Mouse (Mus musculus) urinary bladder, postnatal 25 days (tissue): ENCODE data around the gene Ano1.

Experiments used
- DNase-seq: peaks from one replicate; pipeline ENCODE4 v3.0.0; 2022; ENCODE audit warnings: low spot score

Gene Ano1

DNA sequence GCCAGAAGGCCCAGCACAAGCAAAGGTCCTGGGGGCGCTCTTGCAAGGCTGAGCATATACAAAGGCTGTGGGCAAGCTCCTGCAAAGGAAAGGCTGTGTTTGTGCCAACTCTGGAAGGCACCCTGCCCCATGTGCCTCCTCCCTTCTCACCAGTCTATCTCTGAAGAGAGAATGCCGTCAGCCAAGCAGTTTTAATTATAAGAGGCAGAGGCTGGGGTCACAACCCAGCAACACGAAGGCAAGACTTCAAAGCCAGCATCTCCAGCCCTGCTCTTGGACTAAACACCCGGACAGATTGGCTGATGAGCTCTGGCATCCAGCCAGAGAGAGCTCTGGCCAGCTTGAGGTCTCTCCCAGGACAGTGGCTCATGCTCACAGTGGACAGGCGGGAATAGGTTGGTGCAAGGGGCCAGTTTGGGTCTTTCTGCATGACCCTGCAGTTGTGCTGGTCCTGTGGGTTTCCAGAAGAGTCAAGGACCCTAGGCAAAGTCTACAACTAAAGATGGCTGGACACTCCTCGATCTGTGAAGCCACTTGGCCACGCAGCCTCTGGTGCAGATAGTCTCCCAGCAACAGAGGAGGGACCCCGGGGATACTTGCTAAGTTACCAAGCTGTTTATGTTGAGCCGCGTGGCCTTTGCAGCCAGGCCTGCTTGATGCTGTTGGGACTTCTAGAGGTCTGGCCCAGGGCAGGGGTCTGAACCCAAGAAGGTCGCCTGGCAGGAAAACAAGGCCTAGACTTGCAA is 12.9 kb upstream of the Ano1 start:
- no peak for DNase-seq

- DNase-seq = no peak
These were observed 12.2 kb upstream of the Ano1 start for GRCm38 (mm10) chr7:144764013-144764412.

DNA sequence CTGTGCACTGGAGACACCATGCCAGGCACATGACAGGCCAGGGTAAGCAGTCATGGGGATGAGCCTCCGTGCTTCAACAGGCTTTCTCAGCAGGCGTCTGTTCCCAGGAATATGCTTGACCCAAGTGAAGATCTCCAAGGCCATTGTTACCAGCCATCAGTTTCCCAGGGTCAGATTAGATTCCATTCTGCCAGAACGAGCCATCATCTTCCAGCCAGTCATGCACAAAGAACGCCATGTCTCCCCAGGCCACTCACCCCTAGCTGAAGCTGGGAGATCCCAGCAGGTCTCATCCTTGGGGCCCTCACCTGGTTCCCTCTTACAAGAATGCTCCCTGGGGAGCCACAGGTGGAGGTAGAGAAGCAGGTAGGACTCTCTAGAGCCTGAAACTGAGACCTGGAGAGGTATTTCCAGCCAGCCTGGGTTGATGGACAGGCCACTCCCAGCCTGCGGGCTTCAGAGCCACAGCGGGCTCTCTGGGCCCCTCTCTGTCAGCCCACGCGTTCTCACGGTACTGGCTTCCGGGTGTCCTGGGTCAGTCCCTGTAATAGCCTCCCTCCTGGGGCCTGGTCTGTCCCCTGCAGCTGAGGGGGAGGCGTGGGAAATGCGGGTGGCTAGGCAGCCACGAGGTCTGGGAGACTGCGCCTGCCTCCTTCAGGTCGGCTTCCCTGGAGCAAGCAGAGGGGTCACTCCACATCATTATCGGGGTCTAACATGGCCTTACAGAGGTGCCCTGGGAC is 10.9 kb upstream of the Ano1 start:
- DNase-seq = no peak

- no peak for DNase-seq
These were observed 8.5 kb upstream of the Ano1 start for GRCm38 (mm10) chr7:144760228-144760627.

GRCm38 (mm10) chr7:144759455-144759854 is 7.7 kb upstream of the Ano1 start:
- no peak for DNase-seq

DNA sequence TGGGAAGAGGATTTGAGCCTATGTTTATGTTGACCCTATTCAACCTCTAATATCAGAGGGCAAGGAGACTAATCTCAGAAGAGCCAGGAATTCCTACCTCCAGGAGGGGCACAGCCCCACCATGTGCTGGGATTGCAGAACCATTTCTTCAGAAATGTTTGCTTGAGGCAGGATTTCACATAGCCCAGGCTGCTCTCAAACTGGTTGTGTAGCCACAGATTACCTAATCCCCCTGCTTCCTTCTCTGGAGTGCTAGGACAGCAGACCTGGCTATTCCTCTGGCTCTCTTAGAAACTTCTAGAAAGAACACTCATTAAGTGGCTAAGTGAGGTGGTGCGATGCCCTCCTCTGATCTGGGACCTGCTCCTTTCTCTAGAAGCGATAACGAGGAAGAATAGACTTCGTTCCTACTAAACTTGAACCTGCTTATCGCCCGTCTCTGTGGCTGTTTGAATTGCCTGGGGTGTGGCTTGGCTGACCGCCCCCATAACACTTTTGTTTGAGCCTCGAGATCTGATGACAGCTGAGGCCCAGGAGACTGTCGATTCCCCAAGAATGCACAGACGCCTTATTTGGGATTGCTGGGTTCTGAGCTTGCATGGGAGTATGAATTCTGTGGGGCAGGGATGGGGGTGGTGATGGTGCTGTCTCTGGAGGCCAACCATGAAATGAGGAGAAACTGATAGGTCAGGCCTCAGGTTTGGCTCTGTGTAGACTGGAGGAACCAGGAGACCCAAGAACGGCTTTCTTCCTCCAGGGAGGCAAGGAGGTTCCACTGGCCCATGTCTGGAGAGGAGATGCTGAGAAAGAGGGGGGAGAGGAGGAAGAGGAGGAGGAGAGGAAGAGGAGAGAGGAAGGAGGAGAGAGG is 4.0 kb upstream of the Ano1 start:
- DNase-seq = no peak

DNA sequence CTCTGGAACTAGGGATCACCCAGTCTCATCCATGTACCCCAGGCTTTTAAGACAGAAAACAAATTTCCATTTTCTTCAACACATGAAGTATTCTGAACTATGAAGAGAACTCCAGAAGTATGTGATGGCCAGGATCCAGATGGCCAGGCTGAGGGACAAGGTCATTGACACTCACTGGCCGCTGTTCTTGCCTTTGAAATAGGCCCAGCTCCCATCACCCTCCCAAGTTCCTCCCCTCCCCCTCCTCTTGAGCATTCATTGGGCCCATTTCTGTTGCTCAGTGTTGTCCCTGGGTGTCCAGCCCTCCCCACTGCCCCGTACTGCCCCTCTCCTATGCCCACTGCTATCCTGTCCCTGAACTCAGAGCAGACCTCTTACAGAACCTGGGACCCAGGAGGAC is 2.9 kb upstream of the Ano1 start:
- no peak for DNase-seq

- no peak for DNase-seq
These were observed 1.9 kb upstream of the Ano1 start for GRCm38 (mm10) chr7:144753657-144754031.

DNA sequence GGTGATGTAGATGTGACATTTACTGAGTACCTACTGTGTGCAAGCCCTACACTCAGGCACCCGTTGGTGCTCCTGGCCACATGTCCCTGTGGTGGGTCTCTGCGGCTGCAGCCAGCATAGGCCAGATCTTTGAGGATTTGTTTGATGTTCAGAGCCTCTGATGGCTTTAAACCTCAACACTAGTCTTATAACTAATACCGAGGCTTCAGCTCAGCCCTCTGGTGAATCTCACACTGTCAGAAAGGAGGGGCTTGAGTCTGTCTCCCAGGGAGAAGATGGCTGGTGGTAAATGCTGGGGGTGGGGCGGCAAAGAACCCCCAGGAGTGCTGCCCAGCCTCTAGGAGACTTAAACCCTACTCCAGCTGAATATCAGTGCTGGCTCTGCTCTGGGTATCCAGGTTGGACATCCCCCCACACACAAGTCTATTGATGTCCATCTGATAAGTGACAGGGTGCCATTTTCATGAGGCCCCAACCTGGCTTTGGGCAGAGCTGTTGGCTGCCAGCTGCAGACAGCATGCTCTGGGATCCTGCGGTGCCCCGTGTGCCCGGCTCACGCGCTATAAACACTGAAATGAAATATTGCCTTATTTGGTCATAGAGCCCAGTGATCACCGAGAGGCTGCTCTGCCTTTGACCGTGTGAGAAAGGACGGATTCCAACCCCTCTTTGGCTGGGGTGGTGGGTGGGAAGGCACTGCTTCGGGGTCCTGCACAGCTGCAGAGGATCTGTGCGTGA is 1.3 kb upstream of the Ano1 start:
- no peak for DNase-seq

DNA sequence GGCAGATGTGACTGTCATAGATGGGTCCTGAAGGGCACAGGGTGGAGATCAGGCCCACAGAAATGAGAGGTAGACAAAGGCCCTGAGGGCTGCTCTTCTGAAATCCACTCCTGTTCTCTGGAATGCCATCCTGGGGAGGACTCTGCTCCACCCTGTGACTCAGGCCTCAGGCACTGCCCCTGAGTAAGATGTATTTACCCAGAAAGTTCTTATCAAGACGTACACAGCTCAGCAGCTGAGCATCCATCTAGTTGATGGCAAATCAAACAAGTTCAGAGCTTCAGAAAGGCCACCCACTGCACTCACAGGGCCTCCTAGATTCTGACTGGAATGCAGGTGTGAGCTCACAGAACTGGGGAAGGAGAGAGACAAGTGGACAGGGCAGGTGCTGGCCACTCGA is 4.0 kb downstream of the Ano1 start:
- DNase-seq = peak; percentile 27

GRCm38 (mm10) chr7:144746466-144746865 is 5.3 kb downstream of the Ano1 start:
- no peak for DNase-seq

GRCm38 (mm10) chr7:144743874-144744273 is 7.9 kb downstream of the Ano1 start:
- DNase-seq = no peak

- no peak for DNase-seq
These were observed 11.1 kb downstream of the Ano1 start for GRCm38 (mm10) chr7:144740643-144741042.

- DNase-seq = no peak
These were observed 12.0 kb downstream of the Ano1 start for GRCm38 (mm10) chr7:144739810-144740209.

DNA sequence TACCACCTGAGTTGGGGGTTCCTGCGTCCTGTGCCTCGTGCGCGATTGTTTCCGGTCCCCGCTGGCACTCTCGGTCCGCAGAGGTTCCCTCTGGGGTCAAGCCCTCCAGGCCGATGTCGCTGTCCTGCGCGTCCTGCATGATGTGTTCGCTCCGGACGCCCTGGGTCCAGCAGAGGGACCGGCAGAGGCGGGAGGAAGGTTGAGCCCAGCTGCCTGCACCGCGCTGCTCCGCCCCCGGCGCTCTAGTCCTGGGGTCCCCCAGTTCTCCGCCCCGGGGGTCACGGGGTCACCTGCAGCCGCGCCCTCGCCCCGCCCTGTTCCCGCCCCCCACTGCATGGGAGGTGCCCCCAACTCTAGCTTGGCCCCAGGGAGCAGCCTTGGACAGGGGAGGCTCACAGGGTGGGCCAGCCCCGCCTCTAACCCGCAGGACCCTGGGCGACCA is 13.4 kb downstream of the Ano1 start:
- DNase-seq = no peak

DNA sequence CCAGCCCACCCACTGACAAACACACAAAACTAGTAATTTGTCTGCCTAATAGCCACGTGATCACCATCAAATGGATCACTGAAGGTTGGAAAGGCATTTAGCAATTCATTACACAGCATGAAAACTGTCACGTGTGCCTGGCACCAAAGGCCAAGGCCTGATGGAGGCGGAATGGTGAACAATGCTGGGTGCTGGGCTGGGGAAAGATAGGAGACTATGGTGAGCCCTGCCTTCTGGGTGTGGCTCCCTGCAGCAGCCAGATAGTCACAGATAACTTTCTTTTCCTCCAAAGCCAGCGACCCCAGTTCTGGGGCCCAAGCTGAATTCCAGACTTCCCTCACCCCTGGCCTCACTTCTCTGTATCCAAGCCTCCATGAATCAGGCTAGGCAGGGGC is 19.9 kb downstream of the Ano1 start:
- DNase-seq = no peak

- no peak for DNase-seq
These were observed 20.4 kb downstream of the Ano1 start for GRCm38 (mm10) chr7:144731182-144731896.

DNA sequence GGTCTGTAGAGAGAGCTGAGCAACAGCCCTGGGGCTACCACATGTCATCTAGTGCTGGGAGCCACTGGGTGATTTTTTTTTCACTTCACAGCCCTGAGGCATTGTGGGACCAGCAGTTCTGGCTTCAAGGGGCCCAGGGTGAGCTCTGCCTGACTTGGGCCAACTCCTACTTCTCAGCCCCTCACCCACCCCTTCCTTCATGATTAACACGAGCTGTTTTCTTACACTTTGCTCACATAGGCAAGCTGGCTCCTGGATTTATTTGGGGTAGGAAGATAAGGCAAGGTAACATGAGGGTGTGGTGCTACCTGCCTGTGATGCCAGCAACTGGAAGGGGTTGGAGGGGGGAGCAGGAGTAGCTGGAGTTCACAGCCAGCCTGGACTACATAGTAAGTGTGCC is 27.5 kb downstream of the Ano1 start:
- no peak for DNase-seq

GRCm38 (mm10) chr7:144719956-144720355 is 31.8 kb downstream of the Ano1 start:
- no peak for DNase-seq

- no peak for DNase-seq
These were observed 34.0 kb downstream of the Ano1 start for GRCm38 (mm10) chr7:144717736-144718135.

- no peak for DNase-seq
These were observed 53.9 kb downstream of the Ano1 start for GRCm38 (mm10) chr7:144697870-144698269.
